Mouse (Mus musculus): ENCODE measurements at regions not wholly inside any gene's neighbourhood (a gene's known extent, or its start where the extent isn't known, plus 50 kb on each side); places are given as distances from the start of the nearest gene placed in this dataset.

DNA sequence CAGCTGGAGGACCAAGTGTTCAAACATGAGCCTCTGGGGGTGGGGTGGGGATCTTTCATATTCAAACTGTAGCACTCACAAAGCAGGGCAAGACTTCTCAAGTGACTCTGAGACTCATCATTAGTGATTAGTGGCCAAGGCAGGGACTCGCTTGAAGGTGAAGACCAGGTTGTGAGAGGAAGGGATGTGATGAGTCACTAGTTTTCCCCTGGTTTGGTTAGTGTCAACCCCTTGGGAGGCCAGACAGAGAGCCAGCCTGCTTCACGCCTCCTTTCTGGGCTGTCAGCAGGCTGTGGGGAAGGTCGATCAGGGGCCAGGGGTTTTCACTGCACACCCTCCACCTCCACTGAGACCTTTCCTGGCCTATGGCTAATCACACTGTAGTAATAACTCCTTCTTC, 65.2 kb downstream of the Slc30a10 start:
- peaks cover 0 to 4% of the 10 kb centered on the region in 2 experiments; a peak in 1 of 4 replicates for H3K4me1 ChIP-seq (ENCODE audit: control insufficient read depth in 2 of 2, insufficient read depth in 2 of 2, low read length in 2 of 2, poor library complexity in 1 of 2)
- no peak for DNase-seq (ENCODE audit: low read depth, low spot score)
- TF ChIP-seq CHD2 (IDR thresholded peaks at IDR 0.05; ENCODE audit: low read depth, low read length): no peak
- TF ChIP-seq MAFK (IDR thresholded peaks at IDR 0.05; ENCODE audit: insufficient read depth, low read depth, low read length): no peak
- no peak for TF ChIP-seq ZNF384 (IDR thresholded peaks at IDR 0.05; ENCODE audit: low read depth, low read length)
- no peaks in the 10 kb centered on the region for H3K36me3 ChIP-seq (ENCODE audit: control insufficient read depth, insufficient read depth, low read length, poor library complexity, severe bottlenecking)
- no peaks in the 10 kb centered on the region for H3K9me3 ChIP-seq (ENCODE audit: control insufficient read depth, insufficient read depth, low read depth, low read length)
- H3K9ac ChIP-seq (ENCODE audit: insufficient read depth, low read depth, low read length, poor library complexity, severe bottlenecking): no peak overlapping the region
- no peak overlapping the region for H3K4me3 ChIP-seq (ENCODE audit: insufficient read depth in 1 of 2, low read depth in 1 of 2, low read length in 2 of 2, poor library complexity in 1 of 2, severe bottlenecking in 1 of 2)
- H3K27ac ChIP-seq (ENCODE audit: insufficient read depth, low read depth, low read length, poor library complexity, severe bottlenecking): no peak overlapping the region
- in situ Hi-C loops (cut with MboI; ENCODE audit: low sequenced_read_pairs in 2 of 2, unreplicated experiment in 2 of 2): no loop called here

DNA sequence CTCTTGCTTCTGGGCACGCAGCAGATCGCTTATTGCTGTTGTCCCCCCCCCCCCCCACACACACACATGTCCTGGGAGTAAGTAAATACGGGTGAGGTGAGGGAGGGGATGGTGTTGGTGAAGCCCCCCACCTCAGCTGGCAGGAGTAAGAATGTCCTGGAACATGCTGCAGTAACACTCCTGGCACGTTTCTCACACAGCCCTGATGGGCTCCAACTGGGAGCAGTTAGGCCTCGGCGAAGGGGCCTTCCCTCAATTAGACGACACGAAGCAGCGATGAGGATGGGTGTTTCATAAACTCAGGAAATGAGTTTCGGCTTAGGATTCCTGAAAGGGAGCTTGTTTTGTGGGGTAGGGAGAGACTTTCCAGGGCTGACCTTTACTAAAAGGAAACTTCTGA, 69.4 kb downstream of the Slc30a10 start:
- no peak for DNase-seq (ENCODE audit: low read depth, low spot score)
- Histone ChIP-seq H3K27ac (ENCODE audit: insufficient read depth, low read depth, low read length, poor library complexity, severe bottlenecking) (no peak overlapping the region), H3K4me3 (ENCODE audit: insufficient read depth in 1 of 2, low read depth in 1 of 2, low read length in 2 of 2, poor library complexity in 1 of 2, severe bottlenecking in 1 of 2) (no peak overlapping the region), H3K4me1 (ENCODE audit: control insufficient read depth in 2 of 2, insufficient read depth in 2 of 2, low read length in 2 of 2, poor library complexity in 1 of 2) (no peaks in the 10 kb centered on the region), H3K9ac (ENCODE audit: insufficient read depth, low read depth, low read length, poor library complexity, severe bottlenecking) (no peak overlapping the region), H3K36me3 (ENCODE audit: control insufficient read depth, insufficient read depth, low read length, poor library complexity, severe bottlenecking) (no peaks in the 10 kb centered on the region), H3K9me3 (ENCODE audit: control insufficient read depth, insufficient read depth, low read depth, low read length) (no peaks in the 10 kb centered on the region)
- in situ Hi-C loops (cut with MboI; ENCODE audit: low sequenced_read_pairs in 2 of 2, unreplicated experiment in 2 of 2): no loop called here
- TF ChIP-seq ZC3H11A (IDR thresholded peaks at IDR 0.05; ENCODE audit: borderline replicate concordance, low read depth, low read length): no peak
- TF ChIP-seq CHD2 (IDR thresholded peaks at IDR 0.05; ENCODE audit: low read depth, low read length): no peak
- no peak for TF ChIP-seq ZNF384 (IDR thresholded peaks at IDR 0.05; ENCODE audit: low read depth, low read length)
- no peak for TF ChIP-seq MAFK (IDR thresholded peaks at IDR 0.05; ENCODE audit: insufficient read depth, low read depth, low read length)
- no peak for TF ChIP-seq HCFC1 (IDR thresholded peaks at IDR 0.05; ENCODE audit: borderline replicate concordance, insufficient read depth, low read length)

GRCm38 (mm10) chr1:185533471-185533870, 78.8 kb downstream of the Slc30a10 start:
- Histone ChIP-seq H3K9ac (ENCODE audit: insufficient read depth, low read depth, low read length, poor library complexity, severe bottlenecking) (no peak overlapping the region), H3K27ac (ENCODE audit: insufficient read depth, low read depth, low read length, poor library complexity, severe bottlenecking) (peak overlapping the region; percentile 40; the same call in 1 of the 2 replicates), H3K9me3 (ENCODE audit: control insufficient read depth, insufficient read depth, low read depth, low read length) (no peaks in the 10 kb centered on the region), H3K4me1 (ENCODE audit: control insufficient read depth in 2 of 2, insufficient read depth in 2 of 2, low read length in 2 of 2, poor library complexity in 1 of 2) (peaks cover 3 to 10% of the 10 kb centered on the region in 2 experiments; a peak in 3 of 4 replicates), H3K4me3 (ENCODE audit: insufficient read depth in 1 of 2, low read depth in 1 of 2, low read length in 2 of 2, poor library complexity in 1 of 2, severe bottlenecking in 1 of 2) (no peak overlapping the region), H3K36me3 (ENCODE audit: control insufficient read depth, insufficient read depth, low read length, poor library complexity, severe bottlenecking) (no peaks in the 10 kb centered on the region)
- in situ Hi-C loops (cut with MboI; ENCODE audit: low sequenced_read_pairs in 2 of 2, unreplicated experiment in 2 of 2): loop anchor here in 1 of 2 experiments (25.0 kb wide), 1 partner anchor 1179 kb away; the partner anchor contains the start of gene Tgfb2
- 0 out of 2 replicates have a peak, but pooled peaks have one; percentile 37 for TF ChIP-seq ZNF384 (IDR thresholded peaks at IDR 0.05; ENCODE audit: low read depth, low read length)
- TF ChIP-seq MAFK (IDR thresholded peaks at IDR 0.05; ENCODE audit: insufficient read depth, low read depth, low read length): no peak
- peak; percentile 44 for DNase-seq (ENCODE audit: low read depth, low spot score)

DNA sequence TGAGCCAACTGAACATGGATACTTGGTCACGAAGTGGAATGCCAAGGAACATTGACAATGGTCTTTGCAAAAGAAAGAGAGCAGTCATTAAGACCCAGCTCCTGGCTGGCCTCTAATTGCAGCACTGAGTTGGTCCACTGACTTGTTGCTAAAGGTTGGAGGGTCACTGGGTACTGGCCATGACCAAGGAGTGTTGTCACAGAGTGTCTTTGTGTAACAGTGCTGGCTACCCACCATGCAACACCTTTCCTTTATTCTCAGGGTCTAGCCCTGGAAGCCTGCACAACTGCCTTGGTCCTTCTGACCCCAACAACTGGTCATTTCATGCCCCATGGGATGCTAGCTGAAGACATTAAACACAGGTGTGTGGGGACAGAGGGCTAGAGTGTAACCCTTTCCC, 79.5 kb downstream of the Slc30a10 start:
- H3K4me1 ChIP-seq (ENCODE audit: control insufficient read depth in 2 of 2, insufficient read depth in 2 of 2, low read length in 2 of 2, poor library complexity in 1 of 2): peaks cover 3 to 10% of the 10 kb centered on the region in 2 experiments; a peak in 3 of 4 replicates
- H3K9ac ChIP-seq (ENCODE audit: insufficient read depth, low read depth, low read length, poor library complexity, severe bottlenecking): no peak overlapping the region
- TF ChIP-seq ZC3H11A (IDR thresholded peaks at IDR 0.05; ENCODE audit: borderline replicate concordance, low read depth, low read length) (no peak), HCFC1 (IDR thresholded peaks at IDR 0.05; ENCODE audit: borderline replicate concordance, insufficient read depth, low read length) (no peak), ZNF384 (IDR thresholded peaks at IDR 0.05; ENCODE audit: low read depth, low read length) (no peak), CHD2 (IDR thresholded peaks at IDR 0.05; ENCODE audit: low read depth, low read length) (no peak), MAFK (IDR thresholded peaks at IDR 0.05; ENCODE audit: insufficient read depth, low read depth, low read length) (no peak)
- H3K36me3 ChIP-seq (ENCODE audit: control insufficient read depth, insufficient read depth, low read length, poor library complexity, severe bottlenecking): no peaks in the 10 kb centered on the region
- no peak overlapping the region for H3K4me3 ChIP-seq (ENCODE audit: insufficient read depth in 1 of 2, low read depth in 1 of 2, low read length in 2 of 2, poor library complexity in 1 of 2, severe bottlenecking in 1 of 2)
- peak overlapping the region; percentile 40; the same call in 1 of the 2 replicates for H3K27ac ChIP-seq (ENCODE audit: insufficient read depth, low read depth, low read length, poor library complexity, severe bottlenecking)
- no peaks in the 10 kb centered on the region for H3K9me3 ChIP-seq (ENCODE audit: control insufficient read depth, insufficient read depth, low read depth, low read length)
- in situ Hi-C loops (cut with MboI; ENCODE audit: low sequenced_read_pairs in 2 of 2, unreplicated experiment in 2 of 2): loop anchor here in 1 of 2 experiments (25.0 kb wide), 1 partner anchor 1178 kb away; the partner anchor contains the start of gene Tgfb2
- DNase-seq (ENCODE audit: low read depth, low spot score): no peak

GRCm38 (mm10) chr1:185535321-185535720, 80.7 kb downstream of the Slc30a10 start:
- peaks cover 3 to 10% of the 10 kb centered on the region in 2 experiments; a peak in 3 of 4 replicates for H3K4me1 ChIP-seq (ENCODE audit: control insufficient read depth in 2 of 2, insufficient read depth in 2 of 2, low read length in 2 of 2, poor library complexity in 1 of 2)

More at GRCm38 (mm10) chr1:185535321-185535720, 80.7 kb downstream of the Slc30a10 start:
- no peak overlapping the region for H3K9ac ChIP-seq (ENCODE audit: insufficient read depth, low read depth, low read length, poor library complexity, severe bottlenecking)
- no peaks in the 10 kb centered on the region for H3K9me3 ChIP-seq (ENCODE audit: control insufficient read depth, insufficient read depth, low read depth, low read length)
- no peak for TF ChIP-seq CHD2 (IDR thresholded peaks at IDR 0.05; ENCODE audit: low read depth, low read length)
- no peak for TF ChIP-seq MAFK (IDR thresholded peaks at IDR 0.05; ENCODE audit: insufficient read depth, low read depth, low read length)
- no peak for TF ChIP-seq HCFC1 (IDR thresholded peaks at IDR 0.05; ENCODE audit: borderline replicate concordance, insufficient read depth, low read length)
- no peak for TF ChIP-seq ZC3H11A (IDR thresholded peaks at IDR 0.05; ENCODE audit: borderline replicate concordance, low read depth, low read length)
- no peak for TF ChIP-seq ZNF384 (IDR thresholded peaks at IDR 0.05; ENCODE audit: low read depth, low read length)
- no peak for DNase-seq (ENCODE audit: low read depth, low spot score)
- no peaks in the 10 kb centered on the region for H3K36me3 ChIP-seq (ENCODE audit: control insufficient read depth, insufficient read depth, low read length, poor library complexity, severe bottlenecking)
- no peak overlapping the region for H3K4me3 ChIP-seq (ENCODE audit: insufficient read depth in 1 of 2, low read depth in 1 of 2, low read length in 2 of 2, poor library complexity in 1 of 2, severe bottlenecking in 1 of 2)
- in situ Hi-C loops (cut with MboI; ENCODE audit: low sequenced_read_pairs in 2 of 2, unreplicated experiment in 2 of 2): loop anchor here in 1 of 2 experiments (25.0 kb wide), 1 partner anchor 1177 kb away; the partner anchor contains the start of gene Tgfb2
- no peak overlapping the region for H3K27ac ChIP-seq (ENCODE audit: insufficient read depth, low read depth, low read length, poor library complexity, severe bottlenecking)
